In the genomic region with DNA sequence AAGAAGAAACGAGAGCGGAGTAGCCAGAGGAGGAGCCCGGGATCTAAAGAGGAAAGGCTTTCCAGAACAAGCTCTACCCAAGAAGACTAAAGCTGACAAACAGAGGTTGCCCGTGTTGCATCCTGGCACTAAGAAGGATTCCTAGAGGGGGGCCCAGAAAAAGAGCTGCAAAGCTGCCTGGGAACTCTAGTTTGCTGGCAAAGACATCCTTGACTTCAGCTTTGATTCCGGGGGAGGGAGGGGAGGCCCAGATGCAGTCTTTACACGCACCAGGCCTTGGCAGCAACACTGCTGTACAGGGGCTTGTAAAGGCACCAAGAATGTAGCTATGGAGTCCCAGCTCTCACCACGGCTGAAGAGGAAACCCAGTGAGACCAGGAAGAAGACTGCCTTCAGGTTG, we compare ENCODE assay signal across 23 mouse cellular contexts. TPM values are rescaled to one million over a fixed set of nuclear protein-coding genes. Genes with fewer than 3 reads are reported as not detected.
DNase-seq lines count a peak whose midpoint lies in the region; ATAC-seq and TF ChIP-seq lines count a peak whose summit lies in the region.
"Had no signal": no experiment of that assay in that cellular context is flagged by ENCODE, and none has a peak within 500 bp of the region (broad histone marks: within the 10 kb centered on the region; RNA-seq: fewer than 3 reads in every experiment).

No protein-coding gene starts in this region.

- no peak overlapping the region for H3K4me2 ChIP-seq in heart, embryonic 13.5 days
- no peak overlapping the region for H3K4me2 ChIP-seq in stomach, postnatal 0 days (replicated peaks; ENCODE audit: low read depth)
- H3K4me2 ChIP-seq: forebrain, embryonic 12.5 days; liver, embryonic 12.5 days; stomach, embryonic 15.5 days had no signal

- H3K9ac ChIP-seq in heart, embryonic 13.5 days = no peak overlapping the region
- H3K9ac ChIP-seq in stomach, postnatal 0 days (ENCODE audit: low read length) = no peak overlapping the region
- H3K9ac ChIP-seq: forebrain, embryonic 12.5 days; liver, embryonic 12.5 days; stomach, embryonic 15.5 days had no signal

- peaks cover 28% of the 10 kb centered on the region for H3K36me3 ChIP-seq in heart, embryonic 13.5 days
- no peaks in the 10 kb centered on the region for H3K36me3 ChIP-seq in stomach, postnatal 0 days (ENCODE audit: control insufficient read depth, insufficient read depth, low read length)
- H3K36me3 ChIP-seq: stomach, embryonic 15.5 days had no signal

- no peak for TF ChIP-seq CTCF in stomach, postnatal 0 days (IDR thresholded peaks at IDR 0.05; ENCODE audit: low read depth)

- DNase-seq in heart, adult 8-10 months (ENCODE audit: low spot score) = no peak
- DNase-seq in layer of hippocampus, postnatal 10 days (ENCODE audit: low spot score in 2 of 2) = peak; percentile 23 to 37
- no peak for DNase-seq in layer of hippocampus, adult 9-10 months (ENCODE audit: low spot score)
- peak; percentile 62 to 68 for DNase-seq in right cerebral cortex, postnatal 10 days (ENCODE audit: low spot score in 2 of 2)
- DNase-seq in right cerebral cortex, postnatal 14 days = no peak
- no peak for DNase-seq in stomach, postnatal 0 days (ENCODE audit: low spot score)
- DNase-seq in liver = no peak
- DNase-seq: adrenal gland, adult 8-10 months; cerebellum, adult 11 months; gastrocnemius, postnatal 25 days; heart, postnatal 10 days; kidney, adult 18-20 months; layer of hippocampus, postnatal 36 days; lung, adult 2 months; retina, postnatal 1 day; thymus, adult 2 months had no signal

- no peaks in the 10 kb centered on the region for H3K9me3 ChIP-seq in heart, embryonic 13.5 days
- H3K9me3 ChIP-seq in stomach, postnatal 0 days (ENCODE audit: control insufficient read depth, low read length) = no peaks in the 10 kb centered on the region
- H3K9me3 ChIP-seq: forebrain, embryonic 12.5 days; liver, embryonic 12.5 days; megakaryocyte, embryonic 14.5 days; stomach, embryonic 15.5 days had no signal

- H3K4me3 ChIP-seq in heart, embryonic 13.5 days = no peak overlapping the region
- no peak overlapping the region for H3K4me3 ChIP-seq in stomach, postnatal 0 days (ENCODE audit: low read depth, low read length)
- H3K4me3 ChIP-seq: forebrain, embryonic 12.5 days; liver, embryonic 12.5 days; megakaryocyte, embryonic 14.5 days; stomach, embryonic 15.5 days had no signal

- TF ChIP-seq EP300 in stomach, postnatal 0 days (optimal IDR thresholded peaks at IDR 0.05) = no peak

- 0 out of 2 replicates have a peak overlapping the region, but pooled peaks have one; percentile 5 for H3K27ac ChIP-seq in heart, embryonic 13.5 days (replicated peaks)
- H3K27ac ChIP-seq in stomach, postnatal 0 days (replicated peaks) = peak overlapping the region; percentile 35; the same call in 1 of the 2 replicates
- H3K27ac ChIP-seq: forebrain, embryonic 12.5 days; kidney, postnatal 0 days; liver, embryonic 12.5 days; stomach, embryonic 15.5 days had no signal

- H3K4me1 ChIP-seq in heart, embryonic 13.5 days = no peaks in the 10 kb centered on the region; the same call in 1 of the 2 replicates
- no peaks in the 10 kb centered on the region for H3K4me1 ChIP-seq in stomach, postnatal 0 days (replicated peaks; ENCODE audit: control insufficient read depth, insufficient read depth)
- H3K4me1 ChIP-seq: forebrain, embryonic 12.5 days; liver, embryonic 12.5 days; megakaryocyte, embryonic 14.5 days; stomach, embryonic 15.5 days had no signal

- 76% methylated on average over 7 of the region's 7 CpGs for WGBS in heart, embryonic 13.5 days
- WGBS in stomach, postnatal 0 days = 77% methylated on average over 7 of the region's 7 CpGs

- no peaks in the 10 kb centered on the region for H3K27me3 ChIP-seq in heart, embryonic 13.5 days (replicated peaks)
- no peaks in the 10 kb centered on the region for H3K27me3 ChIP-seq in stomach, postnatal 0 days (ENCODE audit: control insufficient read depth, insufficient read depth, low read length)
- H3K27me3 ChIP-seq: forebrain, embryonic 12.5 days; liver, embryonic 12.5 days; megakaryocyte, embryonic 14.5 days; Patski; stomach, embryonic 15.5 days had no signal

- no peak for ATAC-seq in heart, embryonic 13.5 days (ENCODE audit: extremely low read depth, insufficient number of reproducible peaks, low FRiP score, low TSS enrichment)
- no peak for ATAC-seq in stomach, postnatal 0 days (ENCODE audit: low FRiP score, low TSS enrichment)
- ATAC-seq: liver, embryonic 12.5 days; Patski had no signal

RNA-seq across cellular contexts. Expression of a gene that starts 20.1 kb away (rescaled TPM):
- polyA plus RNA-seq in heart, embryonic 13.5 days (2015; fragmentation: Nextera tagmentation; extraction: Ambion mirVana) = 12.0 and 13.4 TPM in 2 replicates
- 10 to 100 TPM; 19.3 to 25.9 (median 20.9) TPM for total RNA-seq in heart, adult 8-10 months (2022)
- total RNA-seq in layer of hippocampus, postnatal 10 days (2021) = 10 to 100 TPM; 67.5 to 70.5 TPM
- polyA plus RNA-seq in stomach, postnatal 0 days (2015; fragmentation: Nextera tagmentation; extraction: Ambion mirVana) = 10.6 and 11.3 TPM in 2 replicates

Comparison
In these comparisons a context has a peak if more than half of its experiments do, and no peak if none do; other contexts are left out.
1. DNase-seq: peak in layer of hippocampus, postnatal 10 days (2 of 2) and right cerebral cortex, postnatal 10 days (2 of 2); none in heart, adult 8-10 months (single experiment), layer of hippocampus, adult 9-10 months (single experiment), right cerebral cortex, postnatal 14 days (single experiment), stomach, postnatal 0 days (single experiment) and liver (single experiment).